Mouse (Mus musculus) lung, adult 2 months (tissue): ENCODE data around the gene Prkce. TPM values are rescaled to one million over a fixed set of nuclear protein-coding genes. Genes with fewer than 3 reads are reported as not detected.

Experiments used
- DNase-seq: peaks from one replicate; pipeline ENCODE4 v3.0.0; 2022
- H3K4me1 ChIP-seq: fragments of 200-500 bp; 2 replicates; pipeline ENCODE4 v1.6.1; 2011; ENCODE audit warnings: low read length; ENCODE audit not compliant: control insufficient read depth, insufficient read depth
- H3K4me3 ChIP-seq: fragments of 200-500 bp; replicated peaks from 2 replicates; pipeline ENCODE3; 2011; ENCODE audit warnings: low read depth, mild to moderate bottlenecking, control low read depth, low read length; ENCODE audit errors: extremely low read depth
- CTCF ChIP-seq: fragments of 200-500 bp; IDR thresholded peaks from 2 replicates; pipeline ENCODE4 v1.5.1; 2011; ENCODE audit warnings: mild to moderate bottlenecking, low read length, control low read depth; ENCODE audit not compliant: insufficient read depth
- POLR2A ChIP-seq: fragments of 200-500 bp; IDR thresholded peaks from 2 replicates; pipeline ENCODE4 v1.6.1; 2011; ENCODE audit warnings: low read depth, mild to moderate bottlenecking, control low read depth, low read length, borderline replicate concordance; ENCODE audit errors: extremely low read depth
- WGBS: fragments of 180-500 bp; shearing (Covaris S2); methylation state at CpG from one replicate; pipeline ENCODE4 v1.1.7; 2018; 5-methylcytosine and 5-hydroxymethylcytosine counted together
- polyA plus RNA-seq: library from polyadenylated mRNA; depleted of rRNA; stranded (reverse); fragments of >200 nt; gene quantifications from 2 replicates; pipeline ENCODE4 v1.2.3, GENCODE M21; 2012

Prkce gene
- polyA plus RNA-seq, 1 experiment, result 13.5 TPM

- DNase-seq, result no peak
These were observed 134.7 kb downstream of the Prkce start for GRCm38 (mm10) chr17:86302266-86302665.

GRCm38 (mm10) chr17:86302861-86303331 is 135.3 kb downstream of the Prkce start:
- no peak for DNase-seq
- no peak overlapping the region for H3K4me3 ChIP-seq
- peaks cover 22% of the 10 kb centered on the region for H3K4me1 ChIP-seq
- no peak for TF ChIP-seq CTCF
- no peak for TF ChIP-seq POLR2A
- WGBS, result 63% methylated on average over 14 of the region's 14 CpGs

More at GRCm38 (mm10) chr17:86302266-86302665, 134.7 kb downstream of the Prkce start:
- no peak overlapping the region for H3K4me3 ChIP-seq
- WGBS, result 53% methylated on average over 11 of the region's 11 CpGs
- TF ChIP-seq CTCF (no peak), POLR2A (no peak)
- H3K4me1 ChIP-seq, result peaks cover 22% of the 10 kb centered on the region

GRCm38 (mm10) chr17:86303401-86304243 is 136.0 kb downstream of the Prkce start:
- peaks cover 22% of the 10 kb centered on the region for H3K4me1 ChIP-seq
- H3K4me3 ChIP-seq, result no peak overlapping the region
- DNase-seq, result no peak
- TF ChIP-seq CTCF (no peak), POLR2A (no peak)
- WGBS, result 64% methylated on average over 19 of the region's 19 CpGs

- TF ChIP-seq POLR2A (no peak), CTCF (no peak)
- Histone ChIP-seq H3K4me3 (no peak overlapping the region), H3K4me1 (peaks cover 22% of the 10 kb centered on the region)
- WGBS, result 49% methylated on average over 17 of the region's 17 CpGs
- no peak for DNase-seq
These were observed 137.5 kb downstream of the Prkce start for GRCm38 (mm10) chr17:86304923-86305630.

GRCm38 (mm10) chr17:86306161-86306560 is 138.6 kb downstream of the Prkce start:
- Histone ChIP-seq H3K4me1 (peaks cover 19% of the 10 kb centered on the region), H3K4me3 (no peak overlapping the region)
- DNase-seq, result no peak
- no peak for TF ChIP-seq POLR2A
- no peak for TF ChIP-seq CTCF
- WGBS, result 82% methylated on average over 7 of the region's 7 CpGs

GRCm38 (mm10) chr17:86313413-86314139 is 146.0 kb downstream of the Prkce start:
- TF ChIP-seq POLR2A (no peak), CTCF (no peak; the same call in 1 of the 2 replicates)
- DNase-seq, result no peak
- H3K4me3 ChIP-seq, result no peak overlapping the region
- 28% methylated on average over 8 of the region's 8 CpGs for WGBS
- H3K4me1 ChIP-seq, result peaks cover 11% of the 10 kb centered on the region

- TF ChIP-seq POLR2A (no peak), CTCF (no peak)
- WGBS, result 90% methylated on average over 4 of the region's 4 CpGs
- DNase-seq, result no peak
- no peak overlapping the region for H3K4me3 ChIP-seq
- peaks cover 11% of the 10 kb centered on the region for H3K4me1 ChIP-seq
These were observed 148.3 kb downstream of the Prkce start for GRCm38 (mm10) chr17:86315874-86316273.

GRCm38 (mm10) chr17:86316771-86317170 is 149.2 kb downstream of the Prkce start:
- H3K4me3 ChIP-seq, result no peak overlapping the region
- H3K4me1 ChIP-seq, result peaks cover 11% of the 10 kb centered on the region
- whole genome bisulfite sequencing, result 93% methylated on average over 5 of the region's 5 CpGs
- TF ChIP-seq CTCF (no peak), POLR2A (no peak)
- DNase-seq, result no peak

- no peak overlapping the region for H3K4me3 ChIP-seq
- WGBS, result 66% methylated on average over 4 of the region's 4 CpGs
- no peak for DNase-seq
- TF ChIP-seq CTCF (no peak), POLR2A (no peak)
- H3K4me1 ChIP-seq, result peaks cover 11% of the 10 kb centered on the region
These were observed 149.6 kb downstream of the Prkce start for GRCm38 (mm10) chr17:86317197-86317596.
